Mouse (Mus musculus): ENCODE data around the gene Slco4c1. TPM values are rescaled to one million over a fixed set of nuclear protein-coding genes. Genes with fewer than 3 reads are reported as not detected.

Gene Slco4c1
- polyA plus RNA-seq, 1 experiment, result not detected

GRCm38 (mm10) chr1:96864120-96864519 lies 7.9 kb downstream of the Slco4c1 start:
- TF ChIP-seq GATA1 (IDR thresholded peaks at IDR 0.05; ENCODE audit: borderline replicate concordance, low read length), result no peak
- no peak for TF ChIP-seq FLI1 (IDR thresholded peaks at IDR 0.05; ENCODE audit: low read length)
- H3K36me3 ChIP-seq (replicated peaks; ENCODE audit: low read length), result no peaks in the 10 kb centered on the region
- H3K4me3 ChIP-seq (replicated peaks), result no peak overlapping the region
- no peaks in the 10 kb centered on the region for H3K9me3 ChIP-seq
- no peaks in the 10 kb centered on the region for H3K27me3 ChIP-seq (replicated peaks)
- H3K4me1 ChIP-seq, result no peaks in the 10 kb centered on the region

- Histone ChIP-seq H3K9me3 (no peaks in the 10 kb centered on the region), H3K36me3 (replicated peaks; ENCODE audit: low read length) (no peaks in the 10 kb centered on the region), H3K27me3 (replicated peaks) (no peaks in the 10 kb centered on the region), H3K4me3 (replicated peaks) (no peak overlapping the region), H3K4me1 (no peaks in the 10 kb centered on the region)
- TF ChIP-seq FLI1 (IDR thresholded peaks at IDR 0.05; ENCODE audit: low read length) (no peak), GATA1 (IDR thresholded peaks at IDR 0.05; ENCODE audit: borderline replicate concordance, low read length) (no peak)
Measured at GRCm38 (mm10) chr1:96859995-96860684, 11.8 kb downstream of the Slco4c1 start.

GRCm38 (mm10) chr1:96853541-96853940 lies 18.4 kb downstream of the Slco4c1 start:
- no peak for TF ChIP-seq GATA1 (IDR thresholded peaks at IDR 0.05; ENCODE audit: borderline replicate concordance, low read length)
- Histone ChIP-seq H3K9me3 (no peaks in the 10 kb centered on the region), H3K4me3 (replicated peaks) (no peak overlapping the region)

GRCm38 (mm10) chr1:96849101-96849500 lies 22.9 kb downstream of the Slco4c1 start:
- no peaks in the 10 kb centered on the region for H3K9me3 ChIP-seq
- no peaks in the 10 kb centered on the region for H3K36me3 ChIP-seq (replicated peaks; ENCODE audit: low read length)
- no peaks in the 10 kb centered on the region for H3K27me3 ChIP-seq (replicated peaks)
- H3K4me3 ChIP-seq (replicated peaks), result no peak overlapping the region
- TF ChIP-seq FLI1 (IDR thresholded peaks at IDR 0.05; ENCODE audit: low read length) (no peak), GATA1 (IDR thresholded peaks at IDR 0.05; ENCODE audit: borderline replicate concordance, low read length) (no peak)
- H3K4me1 ChIP-seq, result no peaks in the 10 kb centered on the region

More at GRCm38 (mm10) chr1:96853541-96853940, 18.4 kb downstream of the Slco4c1 start:
- no peaks in the 10 kb centered on the region for H3K4me1 ChIP-seq
- H3K36me3 ChIP-seq (replicated peaks; ENCODE audit: low read length), result no peaks in the 10 kb centered on the region
- H3K27me3 ChIP-seq (replicated peaks), result no peaks in the 10 kb centered on the region

- Histone ChIP-seq H3K4me3 (replicated peaks) (no peak overlapping the region), H3K36me3 (replicated peaks; ENCODE audit: low read length) (no peaks in the 10 kb centered on the region), H3K27me3 (replicated peaks) (no peaks in the 10 kb centered on the region), H3K4me1 (no peaks in the 10 kb centered on the region), H3K9me3 (no peaks in the 10 kb centered on the region)
- TF ChIP-seq FLI1 (IDR thresholded peaks at IDR 0.05; ENCODE audit: low read length) (no peak), GATA1 (IDR thresholded peaks at IDR 0.05; ENCODE audit: borderline replicate concordance, low read length) (no peak)
Measured at GRCm38 (mm10) chr1:96848606-96849005, 23.4 kb downstream of the Slco4c1 start.

- H3K9me3 ChIP-seq, result no peaks in the 10 kb centered on the region
- H3K36me3 ChIP-seq (replicated peaks; ENCODE audit: low read length), result no peaks in the 10 kb centered on the region
- H3K4me1 ChIP-seq, result no peaks in the 10 kb centered on the region
- H3K4me3 ChIP-seq (replicated peaks), result no peak overlapping the region
- TF ChIP-seq FLI1 (IDR thresholded peaks at IDR 0.05; ENCODE audit: low read length) (no peak), GATA1 (IDR thresholded peaks at IDR 0.05; ENCODE audit: borderline replicate concordance, low read length) (no peak)
- H3K27me3 ChIP-seq (replicated peaks), result no peaks in the 10 kb centered on the region
Measured at GRCm38 (mm10) chr1:96846727-96847126, 25.2 kb downstream of the Slco4c1 start.

GRCm38 (mm10) chr1:96805287-96805727 lies 66.7 kb downstream of the Slco4c1 start:
- H3K4me1 ChIP-seq, result no peaks in the 10 kb centered on the region
- no peaks in the 10 kb centered on the region for H3K27me3 ChIP-seq (replicated peaks)
- H3K4me3 ChIP-seq (replicated peaks), result no peak overlapping the region
- TF ChIP-seq FLI1 (IDR thresholded peaks at IDR 0.05; ENCODE audit: low read length), result no peak
- no peak for TF ChIP-seq GATA1 (IDR thresholded peaks at IDR 0.05; ENCODE audit: borderline replicate concordance, low read length)
- H3K36me3 ChIP-seq (replicated peaks; ENCODE audit: low read length), result no peaks in the 10 kb centered on the region
- no peaks in the 10 kb centered on the region for H3K9me3 ChIP-seq

GRCm38 (mm10) chr1:96801595-96801994 lies 70.4 kb downstream of the Slco4c1 start:
- Histone ChIP-seq H3K4me1 (no peaks in the 10 kb centered on the region), H3K9me3 (no peaks in the 10 kb centered on the region), H3K27me3 (replicated peaks) (no peaks in the 10 kb centered on the region), H3K4me3 (replicated peaks) (no peak overlapping the region), H3K36me3 (replicated peaks; ENCODE audit: low read length) (no peaks in the 10 kb centered on the region)
- TF ChIP-seq FLI1 (IDR thresholded peaks at IDR 0.05; ENCODE audit: low read length), result no peak
- no peak for TF ChIP-seq GATA1 (IDR thresholded peaks at IDR 0.05; ENCODE audit: borderline replicate concordance, low read length)

- Histone ChIP-seq H3K4me3 (replicated peaks) (no peak overlapping the region), H3K27me3 (replicated peaks) (no peaks in the 10 kb centered on the region), H3K9me3 (peaks cover 4% of the 10 kb centered on the region; the same call in 1 of the 2 replicates), H3K4me1 (no peaks in the 10 kb centered on the region), H3K36me3 (replicated peaks; ENCODE audit: low read length) (no peaks in the 10 kb centered on the region)
- TF ChIP-seq GATA1 (IDR thresholded peaks at IDR 0.05; ENCODE audit: borderline replicate concordance, low read length) (no peak), FLI1 (IDR thresholded peaks at IDR 0.05; ENCODE audit: low read length) (no peak)
Measured at GRCm38 (mm10) chr1:96794690-96795089, 77.3 kb downstream of the Slco4c1 start.

GRCm38 (mm10) chr1:96794290-96794689 lies 77.7 kb downstream of the Slco4c1 start:
- no peak for TF ChIP-seq FLI1 (IDR thresholded peaks at IDR 0.05; ENCODE audit: low read length)
- TF ChIP-seq GATA1 (IDR thresholded peaks at IDR 0.05; ENCODE audit: borderline replicate concordance, low read length), result no peak
- Histone ChIP-seq H3K27me3 (replicated peaks) (no peaks in the 10 kb centered on the region), H3K36me3 (replicated peaks; ENCODE audit: low read length) (no peaks in the 10 kb centered on the region), H3K9me3 (peaks cover 4% of the 10 kb centered on the region; the same call in 1 of the 2 replicates), H3K4me1 (no peaks in the 10 kb centered on the region), H3K4me3 (replicated peaks) (no peak overlapping the region)

All from megakaryocyte, embryonic 14.5 days (primary cell).